Mouse (Mus musculus): ENCODE data around the gene Bola1. TPM values are rescaled to one million over a fixed set of nuclear protein-coding genes. Genes with fewer than 3 reads are reported as not detected.
A peak's percentile ranks its signal among the peaks of the same experiment; 100 is the strongest.
"Not testable (repeated sequence)": the region's sequence is repeated elsewhere in the genome, so short reads cannot be mapped to it uniquely, and the experiment has no call there.

The Bola1 gene
- polyA plus RNA-seq, 1 experiment from 2014 or later: 54.8 TPM

GRCm38 (mm10) chr3:96182382-96182776 lies 37.1 kb downstream of the Bola1 start:
- Histone ChIP-seq H3K4me2 (peak overlapping the region; percentile 84; the same call in 1 of the 2 replicates), H3K4me1 (peaks cover 13% of the 10 kb centered on the region; the same call in 1 of the 2 replicates), H3K27me3 (replicated peaks) (no peaks in the 10 kb centered on the region), H3K36me3 (peaks cover 11% of the 10 kb centered on the region), H3K4me3 (replicated peaks) (peak overlapping the region; percentile 54; the same call in 1 of the 2 replicates), H3K9me3 (no peaks in the 10 kb centered on the region), H3K27ac (peak overlapping the region; percentile 35; the same call in 1 of the 2 replicates), H3K9ac (no peak overlapping the region)
- 14% methylated on average over 4 of the region's 4 CpGs for whole genome bisulfite sequencing
- ATAC-seq (ENCODE audit: insufficient read depth, low FRiP score, low read depth): no peak

DNA sequence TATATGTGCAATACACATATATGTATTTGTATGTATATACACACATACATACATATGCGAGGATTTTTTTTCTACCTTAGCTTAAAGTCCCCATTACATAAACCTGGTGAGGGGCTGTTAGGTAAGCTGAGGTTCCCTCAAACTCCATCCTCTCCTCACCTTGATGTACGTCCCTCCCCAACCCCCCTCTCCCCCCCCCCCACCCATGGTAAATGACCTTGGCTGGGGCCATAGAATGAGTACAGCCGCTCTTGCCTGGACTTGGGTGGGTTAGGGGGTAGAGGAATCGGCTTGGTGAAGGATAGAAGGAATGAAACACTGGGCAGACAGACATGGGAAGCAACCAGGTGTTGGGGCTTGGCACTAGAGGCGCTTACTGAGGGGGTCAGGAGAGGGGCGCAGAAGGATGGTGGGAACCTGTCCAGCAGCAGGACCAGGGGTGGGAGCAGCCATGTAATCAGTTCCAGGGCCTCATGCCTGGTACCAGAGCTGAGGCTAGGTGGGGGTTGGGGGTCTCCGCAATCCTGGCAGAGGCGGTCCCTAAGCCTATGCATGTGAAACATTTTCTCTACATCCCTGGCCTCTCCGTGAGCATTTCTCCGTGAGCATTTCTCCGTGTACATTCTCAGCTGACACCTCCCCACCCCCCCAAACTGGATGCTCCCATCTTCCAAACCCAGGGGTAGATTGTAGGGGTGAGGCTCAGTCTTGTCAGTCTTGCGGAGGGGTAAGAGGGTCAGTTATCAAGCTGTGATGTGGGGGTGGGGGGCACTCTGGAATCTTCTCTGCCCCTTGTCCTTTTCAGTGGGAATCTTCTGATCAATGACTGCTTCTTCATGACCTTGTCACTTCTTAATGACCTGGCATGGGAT lies 37.8 kb downstream of the Bola1 start:
- H3K27ac ChIP-seq: peak overlapping the region; percentile 14; the same call in 1 of the 2 replicates
- H3K9ac ChIP-seq: no peak overlapping the region
- peaks cover 11% of the 10 kb centered on the region for H3K36me3 ChIP-seq
- ATAC-seq (ENCODE audit: insufficient read depth, low FRiP score, low read depth): no peak; the same call in 1 of the 2 replicates
- peak overlapping the region; percentile 84 for H3K4me2 ChIP-seq
- H3K9me3 ChIP-seq: no peaks in the 10 kb centered on the region
- peak overlapping the region; percentile 54 for H3K4me3 ChIP-seq (replicated peaks)
- no peaks in the 10 kb centered on the region for H3K27me3 ChIP-seq (replicated peaks)
- 30% methylated on average over 12 of the region's 12 CpGs for WGBS
- peaks cover 13% of the 10 kb centered on the region; the same call in 1 of the 2 replicates for H3K4me1 ChIP-seq

DNA sequence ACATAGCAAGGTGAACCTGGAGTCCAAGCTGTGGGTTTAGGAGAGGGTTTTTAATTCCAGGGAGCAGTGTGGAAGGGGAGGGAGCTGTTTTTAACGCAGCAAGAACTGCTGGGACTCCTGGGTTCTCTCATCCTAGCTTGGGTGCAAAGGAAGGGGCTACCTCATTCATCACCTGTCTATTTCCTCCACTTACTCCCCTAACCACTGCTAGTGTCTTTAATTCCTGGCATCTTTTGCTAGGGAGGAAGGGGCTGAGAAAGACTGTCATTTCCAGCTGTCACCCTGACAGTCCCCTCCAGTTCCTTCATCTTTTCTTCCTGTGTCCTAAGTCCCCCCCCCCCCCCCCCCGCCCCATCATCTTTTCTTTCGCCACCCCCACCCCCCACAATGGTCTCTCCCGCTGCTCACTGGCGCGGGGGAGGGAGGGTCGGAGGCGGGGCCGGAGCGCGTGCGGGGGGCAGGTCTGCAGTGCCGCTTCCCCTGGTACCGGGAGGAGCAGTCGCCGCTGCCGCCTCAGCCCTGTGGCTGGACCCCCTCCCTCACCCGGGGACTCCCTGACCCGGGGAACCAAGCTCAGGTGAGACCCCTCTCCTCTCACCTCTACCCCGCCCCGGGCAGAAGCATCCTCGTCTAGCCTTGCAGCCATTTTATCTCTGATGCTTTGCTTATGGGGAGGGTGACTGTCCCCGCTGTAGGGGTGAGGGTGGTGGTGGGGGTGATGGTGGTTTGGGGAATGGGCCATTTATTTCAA lies 38.6 kb downstream of the Bola1 start, which contains the start of gene Sv2a:
Gene Sv2a (plus strand): TSS at position 425 of the 751 bp plus-strand sequence.
- H3K9me3 ChIP-seq: no peaks in the 10 kb centered on the region
- ATAC-seq (ENCODE audit: insufficient read depth, low FRiP score, low read depth): peak; percentile 37; the same call in 1 of the 2 replicates
- WGBS: 2% methylated on average over 14 of the region's 23 CpGs

GRCm38 (mm10) chr3:96179531-96179930 lies 40.0 kb downstream of the Bola1 start:
- Histone ChIP-seq H3K27ac (no peak overlapping the region), H3K4me1 (peaks cover 13% of the 10 kb centered on the region), H3K4me2 (no peak overlapping the region), H3K36me3 (peaks cover 16% of the 10 kb centered on the region), H3K9ac (no peak overlapping the region), H3K27me3 (replicated peaks) (no peaks in the 10 kb centered on the region), H3K9me3 (no peaks in the 10 kb centered on the region), H3K4me3 (replicated peaks) (no peak overlapping the region)
- WGBS: 67% methylated on average over 4 of the region's 4 CpGs
- no peak for ATAC-seq (ENCODE audit: insufficient read depth, low FRiP score, low read depth)

More for the DNA sequence above, 38.6 kb downstream of the Bola1 start, which contains the start of gene Sv2a:
- Histone ChIP-seq H3K27me3 (replicated peaks) (no peaks in the 10 kb centered on the region), H3K4me1 (peaks cover 13% of the 10 kb centered on the region; the same call in 1 of the 2 replicates), H3K9ac (peak within 1 kb of the TSS; percentile 56), H3K4me2 (peak within 1 kb of the TSS; percentile 84), H3K27ac (peak within 1 kb of the TSS; percentile 14; the same call in 1 of the 2 replicates), H3K36me3 (peaks cover 16% of the 10 kb centered on the region), H3K4me3 (replicated peaks) (peak within 1 kb of the TSS; percentile 54)

DNA sequence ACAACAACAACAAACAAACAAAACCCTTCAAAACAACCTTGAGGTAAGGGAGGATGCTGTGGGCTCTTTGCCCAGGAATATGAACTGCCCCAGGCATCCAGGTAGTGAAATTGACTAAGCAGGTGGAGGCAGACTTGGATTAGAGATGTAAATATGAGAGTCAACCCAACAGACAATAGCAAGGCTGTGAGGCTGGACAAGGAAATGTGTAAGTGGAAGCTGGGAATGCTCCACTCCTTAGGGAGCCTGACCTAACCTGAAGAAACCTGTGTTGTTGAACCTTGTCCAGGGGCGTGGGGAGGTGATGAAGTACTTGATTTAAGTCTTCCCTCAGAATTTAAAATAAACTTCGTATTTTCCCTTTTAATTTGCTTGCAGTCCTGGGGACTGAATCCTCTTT lies 40.6 kb downstream of the Bola1 start:
- Histone ChIP-seq H3K27ac (no peak overlapping the region), H3K4me1 (peaks cover 16% of the 10 kb centered on the region), H3K9me3 (no peaks in the 10 kb centered on the region), H3K27me3 (replicated peaks) (no peaks in the 10 kb centered on the region), H3K9ac (no peak overlapping the region), H3K36me3 (peaks cover 16% of the 10 kb centered on the region), H3K4me2 (no peak overlapping the region), H3K4me3 (replicated peaks) (no peak overlapping the region)
- no peak for ATAC-seq (ENCODE audit: insufficient read depth, low FRiP score, low read depth)
- WGBS: 69% methylated on average over 2 of the region's 2 CpGs

DNA sequence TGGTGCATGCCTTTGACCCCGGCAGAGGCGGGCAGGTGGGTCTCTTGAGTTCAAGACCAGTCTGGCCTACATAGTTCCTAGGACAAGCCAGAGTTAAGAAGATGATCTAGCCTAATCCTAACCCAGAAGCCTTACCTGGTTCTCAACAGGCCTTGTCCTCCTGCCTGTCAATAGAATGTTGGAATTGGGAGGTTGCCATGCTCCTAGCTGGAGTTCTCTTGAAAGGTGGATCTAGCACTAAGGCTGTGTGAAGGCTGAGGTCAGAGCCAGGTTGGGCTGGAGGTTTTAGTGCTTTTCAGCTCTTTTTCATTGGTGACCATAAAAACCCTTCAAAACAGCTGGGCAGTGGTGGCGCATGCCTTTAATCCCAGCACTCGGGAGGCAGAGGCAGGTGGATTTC lies 41.1 kb downstream of the Bola1 start:
- H3K4me1 ChIP-seq: peaks cover 18% of the 10 kb centered on the region
- no peak overlapping the region for H3K4me2 ChIP-seq
- no peak for ATAC-seq (ENCODE audit: insufficient read depth, low FRiP score, low read depth)
- H3K27me3 ChIP-seq (replicated peaks): no peaks in the 10 kb centered on the region
- H3K27ac ChIP-seq: no peak overlapping the region
- 91% methylated on average over 4 of the region's 4 CpGs for WGBS
- no peaks in the 10 kb centered on the region for H3K9me3 ChIP-seq
- H3K4me3 ChIP-seq (replicated peaks): no peak overlapping the region
- no peak overlapping the region for H3K9ac ChIP-seq
- peaks cover 16% of the 10 kb centered on the region for H3K36me3 ChIP-seq

DNA sequence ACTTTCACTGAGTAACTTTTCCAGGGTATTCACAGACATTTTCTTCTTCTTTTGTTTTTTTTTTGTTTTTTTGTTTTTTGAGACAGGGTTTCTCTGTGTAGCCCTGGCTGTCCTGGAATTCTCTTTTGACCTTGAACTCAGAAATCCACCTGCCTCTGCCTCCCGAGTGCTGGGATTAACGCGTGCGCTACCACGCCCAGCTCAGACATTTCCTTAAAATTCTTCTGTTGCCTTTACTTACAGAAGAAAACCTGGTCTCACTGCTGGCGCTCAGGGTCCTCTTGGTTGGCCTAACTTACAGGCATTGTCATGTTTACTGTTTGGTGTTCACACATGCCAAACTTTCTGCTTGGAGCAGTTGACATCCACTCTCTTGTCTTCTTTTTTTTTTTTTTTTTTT lies 44.3 kb downstream of the Bola1 start:
- Histone ChIP-seq H3K36me3 (peaks cover 16% of the 10 kb centered on the region), H3K4me2 (no peak overlapping the region), H3K4me3 (replicated peaks) (no peak overlapping the region), H3K9ac (no peak overlapping the region), H3K27me3 (replicated peaks) (no peaks in the 10 kb centered on the region), H3K4me1 (peaks cover 18% of the 10 kb centered on the region), H3K9me3 (no peaks in the 10 kb centered on the region), H3K27ac (no peak overlapping the region)
- WGBS: 92% methylated on average over 6 of the region's 6 CpGs
- no peak for ATAC-seq (ENCODE audit: insufficient read depth, low FRiP score, low read depth)

DNA sequence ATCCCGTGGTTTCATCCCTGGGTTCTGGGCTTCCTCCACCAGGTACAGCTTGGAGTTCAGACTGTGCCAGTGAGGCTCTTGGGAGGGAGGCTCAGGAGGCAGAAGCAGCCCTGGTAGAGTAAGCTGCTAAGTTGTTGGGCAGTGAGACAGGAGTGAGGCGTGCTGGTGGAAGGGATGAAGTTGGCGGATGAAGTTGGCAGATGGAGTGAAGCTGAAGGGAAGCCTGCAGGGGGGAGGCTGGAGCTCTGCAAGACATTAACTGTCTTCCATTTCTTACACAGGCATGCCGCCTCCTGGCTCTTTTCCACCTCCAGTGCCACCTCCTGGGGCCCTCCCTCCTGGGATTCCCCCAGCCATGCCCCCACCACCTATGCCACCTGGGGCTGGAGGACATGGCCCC lies 45.5 kb downstream of the Bola1 start:
- ATAC-seq (ENCODE audit: insufficient read depth, low FRiP score, low read depth); H3K27me3 ChIP-seq (replicated peaks); H3K4me3 ChIP-seq (replicated peaks); H3K27ac ChIP-seq; H3K9ac ChIP-seq; H3K9me3 ChIP-seq: not testable (repeated sequence)
- WGBS: 91% methylated on average over 4 of the region's 4 CpGs
- Histone ChIP-seq H3K4me2 (0 out of 2 replicates have a peak overlapping the region, but pooled peaks have one; percentile 29), H3K36me3 (peaks cover 16% of the 10 kb centered on the region), H3K4me1 (peaks cover 20% of the 10 kb centered on the region)

- ATAC-seq (ENCODE audit: insufficient read depth, low FRiP score, low read depth): no peak
- Histone ChIP-seq H3K4me1 (peaks cover 20% of the 10 kb centered on the region), H3K36me3 (peaks cover 13% of the 10 kb centered on the region), H3K9me3 (no peaks in the 10 kb centered on the region), H3K4me3 (replicated peaks) (peak overlapping the region; percentile 95), H3K27me3 (replicated peaks) (no peaks in the 10 kb centered on the region), H3K9ac (peak overlapping the region; percentile 88), H3K27ac (no peak overlapping the region), H3K4me2 (peak overlapping the region; percentile 89)
- 33% methylated on average over 7 of the region's 7 CpGs for WGBS
Observed at GRCm38 (mm10) chr3:96173185-96173584, 46.3 kb downstream of the Bola1 start.

GRCm38 (mm10) chr3:96172197-96173178 lies 47.0 kb downstream of the Bola1 start, which contains the start of gene Sf3b4:
Gene Sf3b4 (plus strand): TSS chr3:96172332.
- Histone ChIP-seq H3K4me3 (replicated peaks) (peak within 1 kb of the TSS; percentile 95), H3K36me3 (peaks cover 7% of the 10 kb centered on the region), H3K9me3 (no peaks in the 10 kb centered on the region), H3K27ac (peak within 1 kb of the TSS; percentile 99), H3K9ac (peak within 1 kb of the TSS; percentile 88), H3K27me3 (replicated peaks) (no peaks in the 10 kb centered on the region), H3K4me2 (peak within 1 kb of the TSS; percentile 89), H3K4me1 (peaks cover 20% of the 10 kb centered on the region)
- ATAC-seq (ENCODE audit: insufficient read depth, low FRiP score, low read depth): peak; percentile 93
- under 1% methylated on average over 57 of the region's 58 CpGs for WGBS

Measured in stomach, embryonic 15.5 days (tissue).